Comparison of ENCODE assay signal across 13 mouse cellular contexts in genomic region chrX:96224210-96224609, GRCm38 (mm10).
"Had no signal": no experiment of that assay in that cellular context is flagged by ENCODE, and none has a peak within 500 bp of the region (broad histone marks: within the 10 kb centered on the region; RNA-seq: fewer than 3 reads in every experiment).

No protein-coding gene starts in this region.

- H3K9me3 ChIP-seq: midbrain, embryonic 13.5 days; midbrain, embryonic 15.5 days; neural tube, embryonic 13.5 days; neural tube, embryonic 15.5 days; stomach, embryonic 15.5 days had no signal

- H3K27me3 ChIP-seq: midbrain, embryonic 13.5 days; midbrain, embryonic 15.5 days; neural tube, embryonic 13.5 days; neural tube, embryonic 15.5 days; stomach, embryonic 15.5 days had no signal

- ATAC-seq: midbrain, embryonic 13.5 days; midbrain, embryonic 15.5 days had no signal

- H3K4me1 ChIP-seq: midbrain, embryonic 13.5 days; midbrain, embryonic 15.5 days; neural tube, embryonic 13.5 days; neural tube, embryonic 15.5 days; stomach, embryonic 15.5 days had no signal

- H3K4me3 ChIP-seq: midbrain, embryonic 13.5 days; midbrain, embryonic 15.5 days; neural tube, embryonic 13.5 days; neural tube, embryonic 15.5 days; stomach, embryonic 15.5 days had no signal

- H3K36me3 ChIP-seq: midbrain, embryonic 13.5 days; midbrain, embryonic 15.5 days; neural tube, embryonic 13.5 days; neural tube, embryonic 15.5 days; stomach, embryonic 15.5 days had no signal

- DNase-seq: lung, adult 18-20 months; lung, embryonic 14.5 days; lung, postnatal 10 days; lung, postnatal 4 days; right cerebral cortex, postnatal 14 days; thymus, adult 2 months; thymus, postnatal 25 days; thymus, postnatal 4 days had no signal
